Mouse (Mus musculus) megakaryocyte, adult 5-6 weeks (primary cell): ENCODE measurements around the gene Ldlrad3. TPM values are rescaled to one million over a fixed set of nuclear protein-coding genes. Genes with fewer than 3 reads are reported as not detected.
A peak's percentile ranks its signal among the peaks of the same experiment; 100 is the strongest.

Source experiments
- ATAC-seq: 2 replicates; pipeline ENCODE4 v1.8.0; 2016; ENCODE audit warnings: mild to moderate bottlenecking, inconsistent platforms; ENCODE audit not compliant: poor library complexity, severe bottlenecking
- total RNA-seq, 2 experiments: library from RNA; stranded (forward) in 1 of 2; stranded (reverse) in 1 of 2; fragments of 153-499, 151-499 nt in 1 of 2; fragments of 221-1000, 200-1000 nt in 1 of 2; gene quantifications; 2 replicates each; pipeline versions ENCODE4 v1.2.3 to v1.2.4; 2015 to 2017

Ldlrad3 gene
- total RNA-seq, 2 experiments from 2014 or later: 55.1 to 65.5 TPM

DNA sequence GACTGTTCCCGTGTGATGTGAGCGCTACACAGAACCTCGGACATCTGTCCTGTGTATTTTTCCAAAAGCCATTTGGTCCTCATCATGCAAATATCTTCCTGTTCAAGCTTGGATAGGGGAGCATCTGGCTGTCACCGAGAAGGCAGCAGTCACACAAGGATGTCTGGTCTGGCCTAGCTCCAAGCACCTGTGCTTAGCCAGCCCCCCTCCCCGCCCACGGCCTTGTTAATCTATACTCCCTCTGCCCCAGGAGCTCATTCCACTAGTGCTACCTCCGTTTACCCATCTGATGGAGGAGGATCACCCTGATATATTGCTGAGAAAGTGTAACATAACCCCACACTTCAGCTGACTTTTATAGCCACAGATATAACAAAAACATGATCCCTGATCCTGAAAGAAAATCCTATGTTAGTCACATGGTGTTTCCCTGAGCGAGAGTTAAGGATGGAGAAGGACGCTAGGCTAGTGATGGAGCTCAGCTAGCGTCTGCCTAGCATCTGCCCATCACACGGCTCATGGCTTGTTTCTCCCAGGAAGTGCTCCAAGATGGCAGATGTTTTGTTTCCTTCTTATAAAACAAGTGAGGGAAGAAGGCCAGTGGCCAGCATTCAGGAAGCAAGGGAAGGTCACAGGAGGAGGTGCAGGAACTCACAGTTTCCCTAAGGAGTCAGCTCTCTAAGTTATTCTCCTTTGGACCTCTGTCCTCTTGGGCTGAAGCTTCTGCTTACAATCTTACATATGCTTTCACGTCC is 66.3 kb downstream of the Ldlrad3 start:
- ATAC-seq: no peak

DNA sequence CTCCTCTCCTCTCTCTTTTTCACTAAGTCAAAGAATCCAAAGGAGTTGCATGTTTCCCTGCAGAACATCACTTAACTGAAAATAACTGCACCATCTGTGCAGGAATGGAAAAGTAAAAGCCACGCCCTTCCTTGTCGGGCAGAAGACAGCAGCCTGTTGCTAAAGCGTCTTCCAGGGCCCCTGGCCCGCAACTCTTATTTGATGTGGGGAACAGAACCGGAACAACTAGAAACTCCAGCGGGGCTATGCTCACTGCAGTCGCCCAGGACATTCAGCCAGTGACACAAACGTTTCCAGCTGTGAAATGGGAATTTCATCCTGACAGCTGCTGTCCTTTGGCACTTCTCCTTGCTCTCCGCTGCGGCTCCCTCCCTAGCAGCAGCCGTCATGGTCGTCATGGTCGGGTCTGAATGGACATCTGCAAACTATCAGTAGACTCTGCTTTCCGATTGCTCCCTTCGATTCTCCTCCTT is 67.2 kb downstream of the Ldlrad3 start:
- ATAC-seq: no peak

DNA sequence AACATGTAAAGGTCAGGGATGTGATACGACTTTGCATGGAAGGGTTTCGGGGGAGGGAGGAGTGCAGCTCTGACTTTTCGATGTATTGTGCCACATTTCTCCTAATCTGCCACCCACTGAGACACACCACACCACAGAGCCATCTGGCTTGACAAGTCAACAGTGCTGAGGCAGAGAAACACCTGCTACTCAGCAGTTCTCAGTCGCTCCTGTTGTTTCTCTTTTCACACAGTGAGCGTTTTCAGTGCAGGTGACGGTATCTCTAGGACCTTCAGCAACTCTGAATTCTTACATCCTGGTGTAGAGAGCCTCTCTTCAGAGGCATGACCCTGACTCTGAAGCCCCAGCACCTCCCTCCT is 68.8 kb downstream of the Ldlrad3 start:
- peak; percentile 35; the same call in 1 of the 2 replicates for ATAC-seq

GRCm38 (mm10) chr2:102116521-102117401 is 69.4 kb downstream of the Ldlrad3 start:
- 0 out of 2 replicates have a peak, but pooled peaks have one; percentile 25 for ATAC-seq

DNA sequence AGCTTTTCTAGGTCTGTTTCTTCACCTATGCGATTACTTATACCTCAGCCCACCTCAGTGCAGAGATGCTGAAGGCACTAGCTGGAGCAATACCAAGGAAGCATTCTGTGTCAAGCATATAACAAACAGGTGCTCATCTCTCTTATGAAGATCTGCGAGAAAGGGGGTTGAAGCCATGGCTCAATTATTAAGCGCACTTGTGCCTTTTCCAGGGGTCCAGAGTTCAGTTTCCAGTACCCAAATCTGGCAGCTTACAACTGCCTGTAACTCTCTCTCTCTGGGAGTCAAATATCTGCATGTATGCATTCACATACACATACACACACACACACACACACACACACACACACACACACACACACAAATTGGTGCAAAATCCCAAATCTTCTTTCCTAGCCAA is 72.4 kb downstream of the Ldlrad3 start:
- no peak for ATAC-seq

DNA sequence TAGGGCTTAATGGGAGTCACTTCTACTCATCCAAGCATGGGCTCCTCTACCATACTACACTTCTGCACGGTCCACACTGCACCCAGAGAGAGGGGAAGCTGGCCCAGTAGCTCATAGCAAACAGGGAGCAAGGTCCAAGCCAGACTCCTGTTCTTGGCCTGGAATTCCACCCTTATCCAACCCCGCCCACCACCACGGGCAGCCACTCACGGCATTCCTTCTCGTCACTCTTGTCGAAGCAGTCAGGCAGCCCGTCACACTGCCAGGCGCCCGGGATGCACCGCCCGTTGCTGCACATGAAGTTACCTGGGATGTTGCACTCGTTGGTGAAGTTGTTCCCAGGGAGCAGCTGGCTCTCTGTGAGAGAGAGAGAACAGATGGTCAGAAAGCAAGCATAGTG is 72.9 kb downstream of the Ldlrad3 start:
- ATAC-seq: no peak

- no peak for ATAC-seq
These were observed 74.2 kb downstream of the Ldlrad3 start for GRCm38 (mm10) chr2:102111906-102112499.

DNA sequence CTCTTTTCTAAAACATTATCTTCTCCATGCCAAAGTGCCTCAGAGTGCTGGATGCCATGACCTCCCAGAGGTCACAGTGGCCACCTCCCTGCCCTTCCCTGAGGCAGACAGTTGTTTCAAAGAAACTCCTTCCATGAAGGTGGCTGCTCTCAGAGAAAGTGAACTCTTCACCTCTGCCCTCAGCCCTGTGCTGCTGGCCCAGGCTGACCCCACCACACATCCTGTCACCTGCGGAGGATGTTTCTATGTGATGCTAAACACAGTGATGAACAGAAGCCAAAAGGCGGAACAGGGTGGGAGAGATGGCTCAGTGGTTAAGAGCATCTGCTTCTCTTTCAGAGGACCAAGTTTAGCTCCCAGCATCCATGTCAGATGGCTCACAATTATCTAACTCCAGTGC is 75.9 kb downstream of the Ldlrad3 start:
- ATAC-seq: no peak

GRCm38 (mm10) chr2:102107280-102107679 is 78.9 kb downstream of the Ldlrad3 start:
- ATAC-seq: no peak

DNA sequence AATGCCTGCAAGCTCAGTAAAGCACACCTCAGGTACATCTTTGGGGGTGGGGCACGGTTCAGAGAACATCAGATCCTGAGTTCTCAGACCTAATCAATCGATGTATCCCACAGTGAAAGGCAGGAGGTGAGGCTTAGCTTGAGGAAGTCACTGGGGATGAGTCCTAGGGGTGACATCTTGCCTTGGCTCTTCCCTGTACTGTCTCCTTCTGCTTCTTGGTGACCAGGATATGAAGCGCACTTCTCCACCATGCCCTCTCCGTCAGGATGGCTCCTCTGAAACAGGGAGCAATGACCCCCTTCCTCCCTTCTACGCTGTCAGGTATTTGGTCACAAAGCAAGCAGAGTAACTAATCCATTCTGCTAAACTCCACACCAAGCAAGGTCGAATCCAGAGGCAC is 79.5 kb downstream of the Ldlrad3 start:
- no peak for ATAC-seq

DNA sequence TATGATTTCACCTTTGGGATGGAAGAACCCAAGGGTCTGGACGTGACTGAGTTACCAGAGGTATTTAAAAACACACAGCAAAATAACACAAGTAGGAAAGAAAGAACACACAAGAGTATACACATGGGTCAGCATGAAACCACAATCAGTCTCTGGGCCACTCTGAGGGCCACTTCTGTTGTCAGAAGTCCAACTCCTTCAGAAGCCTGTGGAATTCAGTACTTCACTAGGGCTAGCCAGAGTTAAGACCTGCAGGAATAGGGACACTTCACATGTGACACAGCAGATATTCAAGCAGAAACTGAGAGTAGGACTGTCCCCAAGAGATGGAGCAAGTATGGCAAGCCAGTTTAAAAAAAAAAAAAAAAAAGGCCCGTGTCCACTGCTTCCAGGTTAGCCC is 80.7 kb downstream of the Ldlrad3 start:
- no peak for ATAC-seq

GRCm38 (mm10) chr2:102103955-102104354 is 82.2 kb downstream of the Ldlrad3 start:
- no peak for ATAC-seq

GRCm38 (mm10) chr2:102100490-102100889 is 85.7 kb downstream of the Ldlrad3 start:
- ATAC-seq: no peak

GRCm38 (mm10) chr2:102099702-102100450 is 86.3 kb downstream of the Ldlrad3 start:
- no peak for ATAC-seq

GRCm38 (mm10) chr2:102099261-102099660 is 86.9 kb downstream of the Ldlrad3 start:
- ATAC-seq: no peak

- no peak for ATAC-seq
These were observed 91.4 kb downstream of the Ldlrad3 start for GRCm38 (mm10) chr2:102094773-102095172.

DNA sequence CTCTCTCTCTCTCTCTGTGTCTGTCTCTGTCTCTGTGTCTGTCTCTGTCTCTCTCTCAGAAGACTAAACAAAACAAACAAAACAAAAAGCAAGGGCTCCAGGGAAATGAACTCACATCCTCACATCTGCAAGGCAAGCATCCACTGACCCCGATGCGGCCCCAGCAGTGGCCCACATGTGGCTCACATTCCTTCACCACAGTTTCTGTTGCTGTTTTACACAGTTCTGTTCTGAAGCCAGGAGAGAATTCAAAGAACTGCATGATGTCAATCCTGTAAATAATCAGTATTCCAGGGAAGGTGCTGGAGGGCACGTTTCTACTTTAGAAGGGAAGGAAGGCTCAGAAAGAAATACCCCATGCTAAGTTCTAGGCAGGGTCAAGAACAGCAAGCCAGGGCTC is 91.9 kb downstream of the Ldlrad3 start:
- no peak for ATAC-seq

- ATAC-seq: no peak
These were observed 93.6 kb downstream of the Ldlrad3 start for GRCm38 (mm10) chr2:102092579-102092978.

DNA sequence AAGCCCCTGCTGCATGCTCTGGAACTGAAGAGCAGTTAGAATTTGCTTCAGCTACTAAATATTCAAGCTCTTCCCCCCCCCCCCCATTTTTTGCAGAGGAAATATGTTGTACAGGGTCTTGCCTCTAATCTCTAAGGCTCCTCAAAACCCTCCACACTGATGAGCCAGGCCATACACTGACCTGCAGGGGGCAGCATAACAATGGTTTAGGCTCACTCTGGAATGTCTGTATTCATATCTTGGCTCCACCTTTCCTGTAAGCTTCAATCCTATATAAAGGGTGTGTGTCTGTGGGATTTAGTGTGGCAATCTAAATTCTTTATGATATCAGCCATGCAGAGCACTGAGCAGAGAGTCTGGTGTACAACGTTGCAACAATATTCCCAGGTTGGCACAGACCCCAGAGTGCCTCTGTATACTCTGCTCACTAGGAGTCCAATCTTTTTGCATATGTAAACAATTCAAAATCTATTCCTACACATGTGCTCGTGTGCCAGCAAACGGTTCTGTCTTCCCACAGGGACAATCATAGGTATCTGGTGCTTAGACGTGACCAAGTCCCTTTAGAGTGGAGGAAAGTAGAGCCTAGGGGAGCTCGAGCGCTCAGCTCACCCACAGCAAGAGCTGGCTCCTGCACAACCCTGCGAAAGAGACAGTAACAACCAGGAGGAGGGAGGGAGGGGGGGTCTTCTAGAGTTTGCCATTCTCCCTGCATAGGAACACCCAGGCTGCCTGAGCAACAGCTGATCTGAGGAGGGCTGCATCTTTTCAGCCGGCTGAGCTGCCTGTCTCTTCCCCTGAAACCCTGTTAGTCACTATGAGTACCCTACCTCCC is 94.5 kb downstream of the Ldlrad3 start:
- ATAC-seq: peak; percentile 82

DNA sequence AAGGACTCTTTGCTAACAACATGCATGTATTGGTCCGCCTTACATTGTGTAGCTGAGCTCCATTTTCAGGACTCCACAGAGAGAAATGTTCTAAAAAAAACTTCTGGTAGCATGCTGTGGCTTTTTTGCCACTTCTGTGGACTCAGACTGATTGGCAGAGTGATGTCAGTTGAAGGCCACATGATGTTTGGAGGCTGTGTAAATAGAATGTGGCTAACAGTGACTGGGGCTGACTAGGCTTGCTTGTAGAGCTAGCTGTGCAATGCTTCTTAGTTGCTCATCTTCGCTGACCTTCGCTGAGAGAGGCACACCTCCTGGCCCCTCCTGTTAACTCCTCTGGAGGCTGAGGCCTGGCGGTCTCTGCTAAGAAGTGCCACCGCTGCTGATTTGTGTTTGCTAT is 98.4 kb downstream of the Ldlrad3 start:
- ATAC-seq: no peak
